Mouse (Mus musculus) cerebellum, adult 9-10 months (tissue): ENCODE measurements around the gene Olfr1312.
"Not testable (repeated sequence)": the region's sequence is repeated elsewhere in the genome, so short reads cannot be mapped to it uniquely, and the experiment has no call there.

ENCODE experiments used
- DNase-seq: peaks from one replicate; pipeline ENCODE4 v3.0.0; 2022

Gene Olfr1312

GRCm38 (mm10) chr2:112050138-112050537 is at the start of gene Olfr1312:
Olfr1312 (minus strand) TSS chr2:112050238.
- no peak for DNase-seq

- DNase-seq, result no peak
Measured at GRCm38 (mm10) chr2:112096681-112097080, 46.6 kb upstream of the Olfr1312 start, which contains the start of gene Olfr1314. Olfr1314 (minus strand) TSS chr2:112096781.

GRCm38 (mm10) chr2:112077743-112078142 is 27.7 kb upstream of the Olfr1312 start, which contains the start of gene Olfr1313:
Olfr1313 (minus strand) TSS chr2:112077843.
- DNase-seq, result no peak

GRCm38 (mm10) chr2:112026971-112027370 is 23.1 kb downstream of the Olfr1312 start:
- not testable (repeated sequence) for DNase-seq

- no peak for DNase-seq
Measured at GRCm38 (mm10) chr2:112024312-112024711, 25.7 kb downstream of the Olfr1312 start, which contains the start of gene Olfr1311. Olfr1311 (minus strand) TSS chr2:112024412.

GRCm38 (mm10) chr2:112014900-112015299 is 35.1 kb downstream of the Olfr1312 start:
- DNase-seq, result no peak

DNA sequence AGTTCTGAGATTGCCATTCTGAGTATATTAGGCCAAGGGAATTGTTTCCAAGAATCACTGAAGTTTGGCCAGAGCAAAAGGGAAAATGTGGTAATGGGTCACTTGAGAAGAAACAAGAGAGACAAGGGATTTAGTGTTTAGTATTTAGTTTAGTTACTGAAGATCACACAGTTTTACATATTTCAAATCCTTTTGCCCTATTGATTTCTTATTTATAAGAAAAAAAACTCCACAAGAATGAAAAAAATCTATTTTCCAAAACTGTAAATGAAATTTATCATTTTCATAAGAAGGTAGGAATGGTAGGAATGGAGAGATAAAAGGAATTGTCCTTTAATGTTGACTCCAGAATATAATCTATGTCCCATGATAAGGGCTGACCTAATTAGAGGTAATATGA is 37.4 kb downstream of the Olfr1312 start, which contains the start of gene Olfr1310:
Olfr1310 (minus strand) TSS at position 101 of the 400 bp plus-strand sequence.
- DNase-seq, result no peak

DNA sequence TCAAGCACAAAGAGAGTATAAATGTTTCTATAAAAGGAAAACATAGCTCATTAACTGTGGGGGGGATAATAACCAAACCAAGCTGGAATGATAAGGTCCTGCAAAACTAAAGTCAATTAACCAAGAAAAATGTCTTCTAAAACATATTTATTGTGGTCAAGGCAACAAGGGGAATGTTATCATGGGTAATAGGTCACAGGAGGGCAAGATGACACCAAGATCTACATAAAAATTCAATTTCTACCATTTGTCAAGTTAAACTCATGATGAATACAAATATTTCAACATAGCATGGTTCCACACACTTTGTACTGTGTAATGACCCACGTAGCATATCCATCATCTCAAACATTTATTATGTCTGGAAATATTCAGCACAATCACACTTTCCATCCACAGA is 59.9 kb downstream of the Olfr1312 start, which contains the start of gene Olfr1309:
Olfr1309 (minus strand) TSS at position 101 of the 400 bp plus-strand sequence.
- no peak for DNase-seq
